Mouse (Mus musculus) megakaryocyte, embryonic 14.5 days (primary cell): ENCODE data around the gene Gnai3. TPM values are rescaled to one million over a fixed set of nuclear protein-coding genes. Genes with fewer than 3 reads are reported as not detected.

Source experiments
- H3K27me3 ChIP-seq: replicated peaks from 2 replicates; pipeline ENCODE3; 2012; ENCODE audit warnings: inconsistent platforms
- H3K36me3 ChIP-seq: replicated peaks from 2 replicates; pipeline ENCODE3; 2012; ENCODE audit warnings: low read length, inconsistent platforms, mixed read lengths
- H3K4me1 ChIP-seq: 2 replicates; pipeline ENCODE4 v1.6.1; 2012; ENCODE audit warnings: inconsistent platforms
- H3K4me3 ChIP-seq: replicated peaks from 2 replicates; pipeline ENCODE3; 2012; ENCODE audit warnings: moderate library complexity, mild to moderate bottlenecking, inconsistent platforms
- H3K9me3 ChIP-seq: 2 replicates; pipeline ENCODE4 v1.6.1; 2012; ENCODE audit warnings: inconsistent platforms
- FLI1 ChIP-seq: IDR thresholded peaks from 2 replicates; pipeline ENCODE4 v1.6.1; 2012; ENCODE audit warnings: low read length, inconsistent platforms, mixed read lengths
- GATA1 ChIP-seq: IDR thresholded peaks from 3 replicates; pipeline ENCODE4 v1.6.1; 2012; ENCODE audit warnings: mixed read lengths, low read length, inconsistent platforms, borderline replicate concordance
- polyA plus RNA-seq: library from polyadenylated mRNA; stranded (reverse); fragments of >175 nt; gene quantifications from 2 replicates; pipeline ENCODE4 v1.2.3, GENCODE M21; 2012; ENCODE audit warnings: low replicate concordance; ENCODE audit not compliant: insufficient read depth

Gene Gnai3
- polyA plus RNA-seq, 1 experiment = 4.0 TPM

GRCm38 (mm10) chr3:108070295-108071293 is 75.4 kb downstream of the Gnai3 start:
- peaks cover 49% of the 10 kb centered on the region for H3K4me1 ChIP-seq
- peaks cover 1% of the 10 kb centered on the region for H3K27me3 ChIP-seq
- TF ChIP-seq FLI1 (no peak), GATA1 (no peak)
- peaks cover 48% of the 10 kb centered on the region for H3K36me3 ChIP-seq
- H3K4me3 ChIP-seq = peak overlapping the region; percentile 50
- H3K9me3 ChIP-seq = no peaks in the 10 kb centered on the region

- Histone ChIP-seq H3K36me3 (peaks cover 36% of the 10 kb centered on the region), H3K27me3 (peaks cover 6% of the 10 kb centered on the region), H3K4me1 (peaks cover 48% of the 10 kb centered on the region), H3K9me3 (no peaks in the 10 kb centered on the region), H3K4me3 (no peak overlapping the region)
- TF ChIP-seq FLI1 (no peak), GATA1 (no peak)
Observed at GRCm38 (mm10) chr3:108069231-108069870, 76.6 kb downstream of the Gnai3 start.

GRCm38 (mm10) chr3:108068826-108069225 is 77.1 kb downstream of the Gnai3 start:
- no peak for TF ChIP-seq FLI1
- TF ChIP-seq GATA1 = no peak
- H3K27me3 ChIP-seq = peaks cover 10% of the 10 kb centered on the region
- H3K9me3 ChIP-seq = no peaks in the 10 kb centered on the region
- no peak overlapping the region for H3K4me3 ChIP-seq
- peaks cover 43% of the 10 kb centered on the region for H3K4me1 ChIP-seq
- H3K36me3 ChIP-seq = peaks cover 31% of the 10 kb centered on the region

GRCm38 (mm10) chr3:108067370-108067934 is 78.5 kb downstream of the Gnai3 start:
- H3K36me3 ChIP-seq = peaks cover 18% of the 10 kb centered on the region
- peaks cover 40% of the 10 kb centered on the region for H3K4me1 ChIP-seq
- no peak overlapping the region for H3K4me3 ChIP-seq
- TF ChIP-seq GATA1 (no peak), FLI1 (no peak)
- H3K27me3 ChIP-seq = peaks cover 15% of the 10 kb centered on the region
- H3K9me3 ChIP-seq = no peaks in the 10 kb centered on the region

- Histone ChIP-seq H3K9me3 (no peaks in the 10 kb centered on the region), H3K4me3 (peak overlapping the region; percentile 56), H3K36me3 (peaks cover under 1% of the 10 kb centered on the region), H3K4me1 (peaks cover 42% of the 10 kb centered on the region), H3K27me3 (peaks cover 15% of the 10 kb centered on the region)
- TF ChIP-seq FLI1 (no peak), GATA1 (no peak)
Observed at GRCm38 (mm10) chr3:108065551-108065950, 80.4 kb downstream of the Gnai3 start.

- Histone ChIP-seq H3K4me1 (peaks cover 34% of the 10 kb centered on the region), H3K36me3 (no peaks in the 10 kb centered on the region), H3K27me3 (peaks cover 15% of the 10 kb centered on the region), H3K9me3 (no peaks in the 10 kb centered on the region), H3K4me3 (no peak overlapping the region)
- TF ChIP-seq GATA1 (no peak), FLI1 (no peak)
Observed at GRCm38 (mm10) chr3:108064672-108065071, 81.3 kb downstream of the Gnai3 start.

GRCm38 (mm10) chr3:108062648-108063047 is 83.3 kb downstream of the Gnai3 start:
- Histone ChIP-seq H3K9me3 (no peaks in the 10 kb centered on the region), H3K27me3 (peaks cover 21% of the 10 kb centered on the region), H3K36me3 (no peaks in the 10 kb centered on the region), H3K4me3 (no peak overlapping the region), H3K4me1 (peaks cover 23% of the 10 kb centered on the region)
- TF ChIP-seq FLI1 (no peak), GATA1 (no peak)

- Histone ChIP-seq H3K9me3 (no peaks in the 10 kb centered on the region), H3K4me1 (peaks cover 23% of the 10 kb centered on the region), H3K27me3 (peaks cover 28% of the 10 kb centered on the region), H3K36me3 (no peaks in the 10 kb centered on the region), H3K4me3 (peak overlapping the region; percentile 66)
- no peak for TF ChIP-seq GATA1
- TF ChIP-seq FLI1 = no peak
Observed at GRCm38 (mm10) chr3:108061420-108061819, 84.5 kb downstream of the Gnai3 start.

Other genes with a start within 250 kb of the Gnai3 start
- not detected in 2 replicates for gene Gstm7, start 214.3 kb downstream of the Gnai3 start, polyA plus RNA-seq
- not detected in 2 replicates for gene Gstm6, start 202.4 kb downstream of the Gnai3 start, polyA plus RNA-seq
- gene Gstm3, start 176.9 kb downstream of the Gnai3 start, polyA plus RNA-seq = not detected in 2 replicates
- gene Gstm2, start 159.7 kb downstream of the Gnai3 start, polyA plus RNA-seq = 0.83 TPM in 1 of 2 replicates, not detected in the other
- 55.5 and 118 TPM in 2 replicates for gene Gstm1, start 128.2 kb downstream of the Gnai3 start, polyA plus RNA-seq
- gene Gstm4, start 101.3 kb downstream of the Gnai3 start, polyA plus RNA-seq = 1.4 TPM in 1 of 2 replicates, not detected in the other
- 101 and 286 TPM in 2 replicates for gene Ampd2, start 59.5 kb downstream of the Gnai3 start, polyA plus RNA-seq
- gene Gnat2, start 53.4 kb downstream of the Gnai3 start, polyA plus RNA-seq = not detected in 2 replicates
- gene Gpr61, start 8.7 kb upstream of the Gnai3 start, polyA plus RNA-seq = not detected in 2 replicates
- gene Amigo1, start 40.2 kb upstream of the Gnai3 start, polyA plus RNA-seq = not detected in 2 replicates
- gene Cyb561d1, start 55.1 kb upstream of the Gnai3 start, polyA plus RNA-seq = 3.3 and 3.9 TPM in 2 replicates
- gene Atxn7l2, start 64.8 kb upstream of the Gnai3 start, polyA plus RNA-seq = 7.8 and 14.9 TPM in 2 replicates
- not detected in 2 replicates for gene Sypl2, start 80.5 kb upstream of the Gnai3 start, polyA plus RNA-seq
- 6.0 TPM in 1 of 2 replicates, not detected in the other for gene Psma5, start 110.8 kb upstream of the Gnai3 start, polyA plus RNA-seq
- 11.0 and 16.3 TPM in 2 replicates for gene Sort1, start 137.9 kb upstream of the Gnai3 start, polyA plus RNA-seq
- not detected in 2 replicates for gene Mybphl, start 218.8 kb upstream of the Gnai3 start, polyA plus RNA-seq
- 54.5 and 57.7 TPM in 2 replicates for gene Psrc1, start 237.7 kb upstream of the Gnai3 start, polyA plus RNA-seq